Mouse (Mus musculus): Measurements from ENCODE around the gene Uprt.

The Uprt gene

GRCm38 (mm10) chrX:104482572-104483443 lies at the start of gene Uprt:
Gene Uprt, plus strand, starts transcription at chrX:104482818.
- DNase-seq (ENCODE audit: low read depth, low spot score), result peak; percentile 75

- DNase-seq (ENCODE audit: low read depth, low spot score), result peak; percentile 2
Measured at GRCm38 (mm10) chrX:104433456-104433855, 49.2 kb upstream of the Uprt start.

- no peak for DNase-seq (ENCODE audit: low read depth, low spot score)
Measured at GRCm38 (mm10) chrX:104452433-104452832, 30.2 kb upstream of the Uprt start.

- DNase-seq (ENCODE audit: low read depth, low spot score), result no peak
Measured at GRCm38 (mm10) chrX:104461755-104462154, 20.9 kb upstream of the Uprt start.

GRCm38 (mm10) chrX:104464376-104464775 lies 18.2 kb upstream of the Uprt start:
- no peak for DNase-seq (ENCODE audit: low read depth, low spot score)

- peak; percentile 1 for DNase-seq (ENCODE audit: low read depth, low spot score)
Measured at GRCm38 (mm10) chrX:104478041-104478440, 4.6 kb upstream of the Uprt start.

- peak; percentile 0 for DNase-seq (ENCODE audit: low read depth, low spot score)
Measured at GRCm38 (mm10) chrX:104483444-104483808, 808 bp downstream of the Uprt start.

- no peak for DNase-seq (ENCODE audit: low read depth, low spot score)
Measured at GRCm38 (mm10) chrX:104485596-104485995, 3.0 kb downstream of the Uprt start.

- no peak for DNase-seq (ENCODE audit: low read depth, low spot score)
Measured at GRCm38 (mm10) chrX:104488036-104488435, 5.4 kb downstream of the Uprt start.

- DNase-seq (ENCODE audit: low read depth, low spot score), result no peak
Measured at GRCm38 (mm10) chrX:104488870-104489467, 6.4 kb downstream of the Uprt start.

- DNase-seq (ENCODE audit: low read depth, low spot score), result no peak
Measured at GRCm38 (mm10) chrX:104489626-104490355, 7.2 kb downstream of the Uprt start.

GRCm38 (mm10) chrX:104501765-104502164 lies 19.1 kb downstream of the Uprt start:
- no peak for DNase-seq (ENCODE audit: low read depth, low spot score)

- DNase-seq (ENCODE audit: low read depth, low spot score), result no peak
Measured at GRCm38 (mm10) chrX:104542635-104543034, 60.0 kb downstream of the Uprt start.

- no peak for DNase-seq (ENCODE audit: low read depth, low spot score)
Measured at GRCm38 (mm10) chrX:104543919-104544595, 61.4 kb downstream of the Uprt start.

GRCm38 (mm10) chrX:104545283-104545682 lies 62.7 kb downstream of the Uprt start:
- no peak for DNase-seq (ENCODE audit: low read depth, low spot score)

Measured in mesoderm, embryonic 11.5 days (tissue).